Mouse (Mus musculus) neural tube, embryonic 13.5 days (tissue): ENCODE data around the gene Ryr1. TPM values are rescaled to one million over a fixed set of nuclear protein-coding genes. Genes with fewer than 3 reads are reported as not detected.

Experiments used
- ATAC-seq: fragments of 200-750 bp; cut with Nextera tagmentation; 2 replicates; pipeline ENCODE4 v1.8.0; 2017; ENCODE audit warnings: low read depth, mild to moderate bottlenecking, moderate TSS enrichment, moderate library complexity
- H3K27ac ChIP-seq: fragments of 300-500 bp; sonication (generic); replicated peaks from 2 replicates; pipeline ENCODE4 v1.5.1; 2015; ENCODE audit warnings: moderate library complexity, mild to moderate bottlenecking, inconsistent platforms
- H3K27me3 ChIP-seq: fragments of 300-500 bp; sonication (generic); 2 replicates; pipeline ENCODE4 v1.6.1; 2015; ENCODE audit warnings: mild to moderate bottlenecking, inconsistent platforms
- H3K36me3 ChIP-seq: fragments of 300-500 bp; sonication (generic); 2 replicates; pipeline ENCODE4 v1.6.1; 2015; ENCODE audit warnings: mild to moderate bottlenecking, inconsistent platforms
- H3K4me1 ChIP-seq: fragments of 300-500 bp; sonication (generic); replicated peaks from 2 replicates; pipeline ENCODE4 v1.6.1; 2015; ENCODE audit warnings: inconsistent platforms
- H3K4me2 ChIP-seq: fragments of 300-500 bp; sonication (generic); 2 replicates; pipeline ENCODE4 v1.6.1; 2015; ENCODE audit warnings: inconsistent platforms, mild to moderate bottlenecking, moderate library complexity
- H3K4me3 ChIP-seq: fragments of 300-500 bp; sonication (generic); 2 replicates; pipeline ENCODE4 v1.5.1; 2015; ENCODE audit warnings: mild to moderate bottlenecking, inconsistent platforms
- H3K9ac ChIP-seq: fragments of 300-500 bp; sonication (generic); 2 replicates; pipeline ENCODE4 v1.6.1; 2015; ENCODE audit warnings: moderate library complexity, mild to moderate bottlenecking, inconsistent platforms
- H3K9me3 ChIP-seq: fragments of 300-500 bp; sonication (generic); 2 replicates; pipeline ENCODE4 v1.6.1; 2016; ENCODE audit warnings: inconsistent platforms
- WGBS: fragments of 180-500 bp; shearing (Covaris S2); methylation state at CpG from one replicate; pipeline ENCODE4 v1.1.7; 2015; 5-methylcytosine and 5-hydroxymethylcytosine counted together
- polyA plus RNA-seq: library from polyadenylated mRNA; unstranded; fragments of >200 nt; fragmentation: Nextera tagmentation; extraction: Ambion mirVana; gene quantifications from 2 replicates; pipeline ENCODE4 v1.2.1, GENCODE M21; 2015

The Ryr1 gene
- polyA plus RNA-seq, 1 experiment from 2014 or later = 6.3 TPM

DNA sequence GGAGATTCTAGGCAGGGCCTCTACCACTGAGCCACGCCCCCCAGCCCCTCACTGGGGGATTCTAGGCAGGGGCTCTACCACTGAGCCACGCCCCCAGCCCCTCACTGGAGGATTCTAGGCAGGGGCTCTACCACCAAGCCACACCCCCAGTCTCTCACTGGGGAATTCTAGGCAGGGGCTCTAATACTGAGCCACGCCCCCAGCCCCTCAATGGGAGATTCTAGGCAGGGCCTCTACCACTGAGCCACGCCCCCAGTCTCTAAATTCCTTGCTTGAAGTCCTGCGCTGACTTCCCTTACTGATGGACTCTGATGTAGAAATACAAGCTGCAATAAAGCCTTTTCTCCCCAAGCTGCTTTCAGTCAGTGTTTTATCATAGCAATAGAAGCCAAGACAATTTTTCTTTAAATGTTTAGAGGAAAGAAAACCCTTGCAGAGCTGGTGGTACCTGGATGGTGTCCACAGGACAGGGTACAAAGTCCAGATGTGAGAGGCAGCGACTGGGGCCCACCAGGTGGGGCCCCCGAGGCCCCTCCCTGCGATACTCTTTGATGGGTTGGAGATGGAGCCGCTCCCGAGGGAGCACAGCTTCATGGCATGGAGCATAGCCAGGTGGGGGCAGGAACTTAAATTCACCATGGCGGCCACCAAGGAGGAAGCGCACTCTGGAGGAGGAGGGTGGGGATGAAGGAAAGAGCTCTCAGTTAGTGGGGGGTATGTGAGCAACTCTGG, 23.5 kb downstream of the Ryr1 start:
- no peak for ATAC-seq
- 93% methylated on average over 12 of the region's 12 CpGs for WGBS
- no peaks in the 10 kb centered on the region for H3K27me3 ChIP-seq
- H3K4me1 ChIP-seq = no peaks in the 10 kb centered on the region
- no peak overlapping the region for H3K4me2 ChIP-seq
- H3K27ac ChIP-seq = no peak overlapping the region
- H3K9me3 ChIP-seq = no peaks in the 10 kb centered on the region
- no peak overlapping the region for H3K4me3 ChIP-seq
- no peak overlapping the region for H3K9ac ChIP-seq
- no peaks in the 10 kb centered on the region for H3K36me3 ChIP-seq

GRCm38 (mm10) chr7:29097131-29097530, 27.8 kb downstream of the Ryr1 start:
- Histone ChIP-seq H3K36me3 (no peaks in the 10 kb centered on the region), H3K4me3 (no peak overlapping the region), H3K9me3 (no peaks in the 10 kb centered on the region), H3K9ac (no peak overlapping the region), H3K4me2 (no peak overlapping the region), H3K27me3 (no peaks in the 10 kb centered on the region), H3K4me1 (no peaks in the 10 kb centered on the region), H3K27ac (no peak overlapping the region)
- WGBS = 83% methylated on average over 16 of the region's 16 CpGs
- ATAC-seq = no peak

DNA sequence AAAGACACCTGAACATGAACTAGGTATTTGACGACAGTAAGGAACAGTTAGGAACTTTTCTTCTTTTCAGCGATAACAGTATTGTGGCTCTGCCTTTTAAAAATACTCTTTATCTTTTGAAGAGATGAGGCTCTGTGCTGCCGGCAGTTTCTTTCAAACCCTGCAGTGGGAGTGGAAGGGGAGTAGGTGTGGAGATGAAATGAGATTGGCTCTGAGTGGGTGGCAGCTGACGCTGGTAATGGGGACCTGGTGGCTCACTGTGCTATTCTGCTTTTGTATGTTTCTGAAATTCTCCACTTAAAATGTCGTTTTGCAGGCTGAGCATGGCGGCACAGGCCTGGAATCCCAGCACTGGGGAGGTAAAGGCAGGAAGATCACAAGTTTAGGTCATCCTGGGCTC, 36.2 kb downstream of the Ryr1 start:
- Histone ChIP-seq H3K9me3 (no peaks in the 10 kb centered on the region), H3K4me1 (no peaks in the 10 kb centered on the region), H3K27ac (no peak overlapping the region), H3K4me2 (no peak overlapping the region), H3K4me3 (no peak overlapping the region), H3K27me3 (no peaks in the 10 kb centered on the region), H3K9ac (no peak overlapping the region), H3K36me3 (no peaks in the 10 kb centered on the region)
- WGBS = 84% methylated on average over 6 of the region's 6 CpGs
- ATAC-seq = no peak

- 92% methylated on average over 10 of the region's 10 CpGs for WGBS
Measured at GRCm38 (mm10) chr7:29086902-29087301, 38.1 kb downstream of the Ryr1 start.

DNA sequence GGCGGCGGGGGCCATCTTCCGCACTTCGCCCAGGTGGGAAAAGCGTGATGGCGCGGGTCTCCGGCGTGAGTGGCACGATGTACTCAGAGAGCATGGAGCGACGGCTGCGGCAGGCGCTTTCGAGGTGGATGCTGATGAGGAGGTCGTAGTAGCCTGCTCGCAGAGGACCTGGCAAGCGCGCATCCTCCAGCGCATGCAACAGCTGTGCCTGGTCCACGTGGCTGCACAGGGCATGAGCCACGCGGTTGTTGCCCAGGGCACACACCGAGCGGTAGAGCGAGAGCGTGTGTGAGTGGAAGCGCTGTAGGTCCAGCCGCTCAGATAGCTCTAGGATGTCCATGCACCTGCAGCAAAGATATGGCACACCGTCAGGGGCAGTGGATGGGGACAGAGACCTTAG, 39.0 kb downstream of the Ryr1 start:
- Histone ChIP-seq H3K27me3 (no peaks in the 10 kb centered on the region), H3K9me3 (no peaks in the 10 kb centered on the region), H3K9ac (no peak overlapping the region), H3K4me1 (no peaks in the 10 kb centered on the region), H3K36me3 (no peaks in the 10 kb centered on the region), H3K4me2 (no peak overlapping the region), H3K4me3 (no peak overlapping the region), H3K27ac (no peak overlapping the region)
- no peak for ATAC-seq
- 88% methylated on average over 30 of the region's 30 CpGs for WGBS

More at GRCm38 (mm10) chr7:29086902-29087301, 38.1 kb downstream of the Ryr1 start:
- no peaks in the 10 kb centered on the region for H3K4me1 ChIP-seq
- H3K36me3 ChIP-seq = no peaks in the 10 kb centered on the region
- ATAC-seq = no peak
- H3K9me3 ChIP-seq = no peaks in the 10 kb centered on the region
- no peak overlapping the region for H3K4me2 ChIP-seq
- H3K27me3 ChIP-seq = no peaks in the 10 kb centered on the region
- no peak overlapping the region for H3K9ac ChIP-seq
- H3K4me3 ChIP-seq = no peak overlapping the region
- no peak overlapping the region for H3K27ac ChIP-seq

DNA sequence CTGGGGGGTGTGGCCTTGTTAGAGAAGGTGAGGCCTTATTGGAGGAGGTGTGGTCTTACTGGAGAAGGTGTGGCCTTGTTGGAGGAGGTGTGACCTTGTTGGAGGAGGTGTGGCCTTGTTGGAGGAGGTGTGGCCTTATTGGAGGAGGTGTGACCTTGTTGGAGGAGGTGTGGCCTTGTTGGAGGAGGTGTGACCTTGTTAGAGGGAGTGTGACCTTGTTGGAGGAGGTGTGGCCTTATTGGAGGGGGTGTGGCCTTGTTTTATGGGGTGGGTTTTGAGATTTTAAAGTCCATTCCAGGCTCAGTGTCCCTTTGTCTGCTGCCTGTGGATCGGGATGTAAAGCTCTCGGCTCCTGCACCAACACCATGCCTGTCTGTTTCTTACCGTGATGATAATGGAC, 40.6 kb downstream of the Ryr1 start:
- H3K4me3 ChIP-seq = no peak overlapping the region
- no peaks in the 10 kb centered on the region for H3K9me3 ChIP-seq
- no peak overlapping the region for H3K27ac ChIP-seq
- WGBS = 79% methylated on average over 3 of the region's 3 CpGs
- H3K4me2 ChIP-seq = no peak overlapping the region
- no peaks in the 10 kb centered on the region for H3K4me1 ChIP-seq
- no peak overlapping the region for H3K9ac ChIP-seq
- no peak for ATAC-seq
- H3K36me3 ChIP-seq = no peaks in the 10 kb centered on the region
- no peaks in the 10 kb centered on the region for H3K27me3 ChIP-seq

DNA sequence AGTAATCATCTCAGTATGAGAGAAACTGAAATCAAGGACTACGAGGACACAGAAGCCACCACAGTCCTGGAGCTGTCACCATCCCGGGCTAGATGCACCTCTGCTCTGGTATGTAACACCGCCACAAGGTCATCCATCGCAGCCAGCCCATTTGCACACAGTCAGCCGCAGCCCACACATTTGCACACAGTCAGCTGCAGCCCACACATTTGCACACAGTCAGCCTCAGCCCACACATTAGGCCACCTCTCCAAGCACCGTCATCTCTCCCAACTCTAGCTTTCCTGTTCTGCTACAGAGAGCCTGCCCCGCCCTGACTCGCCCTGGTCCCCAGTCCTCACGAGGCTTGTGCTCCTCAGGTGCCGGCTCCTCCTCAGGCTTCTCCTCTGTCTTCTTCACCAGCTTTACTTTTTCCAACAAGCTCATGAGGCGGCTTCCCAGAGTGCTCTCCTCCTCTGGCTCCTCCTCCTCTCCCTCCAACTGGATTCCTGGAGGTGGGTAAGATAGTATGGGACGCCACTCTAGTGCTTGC, 45.5 kb downstream of the Ryr1 start:
- no peak overlapping the region for H3K4me2 ChIP-seq
- no peak overlapping the region for H3K4me3 ChIP-seq
- WGBS = 78% methylated on average over 12 of the region's 12 CpGs
- no peak for ATAC-seq
- H3K27me3 ChIP-seq = peaks cover 9% of the 10 kb centered on the region
- H3K9ac ChIP-seq = no peak overlapping the region
- H3K9me3 ChIP-seq = no peaks in the 10 kb centered on the region
- no peak overlapping the region for H3K27ac ChIP-seq
- H3K4me1 ChIP-seq = no peaks in the 10 kb centered on the region
- no peaks in the 10 kb centered on the region for H3K36me3 ChIP-seq

DNA sequence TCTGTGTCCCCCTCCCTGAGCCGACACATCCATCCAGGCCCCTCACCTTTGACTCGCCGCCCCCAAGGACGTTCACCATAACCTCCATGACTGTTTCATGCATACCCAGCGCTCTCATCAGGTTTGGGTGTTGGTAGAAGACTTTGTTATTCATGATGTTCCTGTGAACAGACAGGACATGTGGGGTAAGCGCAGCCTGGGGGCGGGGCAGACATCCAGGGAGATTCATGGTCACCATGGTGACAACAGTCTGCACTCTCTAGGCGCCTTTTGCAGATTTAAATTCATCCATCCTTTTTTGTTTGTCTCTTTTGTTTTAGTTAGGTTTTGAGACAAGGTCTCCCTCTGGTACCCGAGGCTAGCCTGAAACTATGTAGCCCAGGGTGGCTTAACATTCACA, 48.0 kb downstream of the Ryr1 start:
- Histone ChIP-seq H3K9me3 (no peaks in the 10 kb centered on the region), H3K27ac (no peak overlapping the region), H3K36me3 (no peaks in the 10 kb centered on the region), H3K9ac (no peak overlapping the region), H3K4me3 (no peak overlapping the region), H3K27me3 (peaks cover 28% of the 10 kb centered on the region), H3K4me2 (no peak overlapping the region), H3K4me1 (peaks cover 12% of the 10 kb centered on the region)
- no peak for ATAC-seq
- 69% methylated on average over 9 of the region's 9 CpGs for WGBS

DNA sequence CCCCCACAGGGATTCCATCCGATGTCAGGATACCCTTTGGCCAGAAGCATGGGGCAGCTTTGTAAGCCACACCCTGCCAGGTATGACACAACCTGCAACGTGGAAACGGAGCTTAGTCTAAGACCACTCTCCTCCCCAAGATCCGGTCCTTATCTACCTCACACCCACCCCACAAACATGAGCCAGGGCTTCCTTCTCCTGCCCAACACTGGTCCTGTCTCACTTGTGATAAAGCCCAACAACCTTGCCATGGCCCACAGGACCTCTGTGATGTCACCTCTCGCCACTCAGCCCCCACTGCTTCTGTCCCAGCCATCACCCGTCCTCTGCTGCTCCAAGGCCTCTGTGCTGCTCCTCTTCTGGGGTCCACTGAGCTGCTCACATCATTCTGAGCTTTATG, 49.8 kb downstream of the Ryr1 start:
- H3K9ac ChIP-seq = no peak overlapping the region
- H3K36me3 ChIP-seq = no peaks in the 10 kb centered on the region
- H3K27ac ChIP-seq = no peak overlapping the region
- no peak overlapping the region for H3K4me2 ChIP-seq
- no peak overlapping the region for H3K4me3 ChIP-seq
- no peak for ATAC-seq
- 82% methylated on average over 6 of the region's 6 CpGs for WGBS
- no peaks in the 10 kb centered on the region for H3K9me3 ChIP-seq
- H3K27me3 ChIP-seq = peaks cover 28% of the 10 kb centered on the region
- peaks cover 29% of the 10 kb centered on the region for H3K4me1 ChIP-seq

- Histone ChIP-seq H3K4me3 (peak overlapping the region; percentile 44), H3K4me1 (peaks cover 38% of the 10 kb centered on the region), H3K36me3 (no peaks in the 10 kb centered on the region), H3K9ac (no peak overlapping the region), H3K4me2 (peak overlapping the region; percentile 59), H3K27me3 (peaks cover 48% of the 10 kb centered on the region), H3K27ac (no peak overlapping the region), H3K9me3 (no peaks in the 10 kb centered on the region)
- no peak for ATAC-seq
- WGBS = 42% methylated on average over 11 of the region's 11 CpGs
Measured at GRCm38 (mm10) chr7:29072689-29073088, 52.3 kb downstream of the Ryr1 start.

GRCm38 (mm10) chr7:29071169-29071891, 53.6 kb downstream of the Ryr1 start:
- Histone ChIP-seq H3K27me3 (peaks cover 62% of the 10 kb centered on the region), H3K4me3 (peak overlapping the region; percentile 44), H3K9me3 (no peaks in the 10 kb centered on the region), H3K4me1 (peaks cover 38% of the 10 kb centered on the region), H3K4me2 (peak overlapping the region; percentile 59), H3K36me3 (no peaks in the 10 kb centered on the region), H3K27ac (peak overlapping the region; percentile 84), H3K9ac (peak overlapping the region; percentile 60)
- WGBS = 4% methylated on average over 42 of the region's 42 CpGs
- ATAC-seq = peak; percentile 94

DNA sequence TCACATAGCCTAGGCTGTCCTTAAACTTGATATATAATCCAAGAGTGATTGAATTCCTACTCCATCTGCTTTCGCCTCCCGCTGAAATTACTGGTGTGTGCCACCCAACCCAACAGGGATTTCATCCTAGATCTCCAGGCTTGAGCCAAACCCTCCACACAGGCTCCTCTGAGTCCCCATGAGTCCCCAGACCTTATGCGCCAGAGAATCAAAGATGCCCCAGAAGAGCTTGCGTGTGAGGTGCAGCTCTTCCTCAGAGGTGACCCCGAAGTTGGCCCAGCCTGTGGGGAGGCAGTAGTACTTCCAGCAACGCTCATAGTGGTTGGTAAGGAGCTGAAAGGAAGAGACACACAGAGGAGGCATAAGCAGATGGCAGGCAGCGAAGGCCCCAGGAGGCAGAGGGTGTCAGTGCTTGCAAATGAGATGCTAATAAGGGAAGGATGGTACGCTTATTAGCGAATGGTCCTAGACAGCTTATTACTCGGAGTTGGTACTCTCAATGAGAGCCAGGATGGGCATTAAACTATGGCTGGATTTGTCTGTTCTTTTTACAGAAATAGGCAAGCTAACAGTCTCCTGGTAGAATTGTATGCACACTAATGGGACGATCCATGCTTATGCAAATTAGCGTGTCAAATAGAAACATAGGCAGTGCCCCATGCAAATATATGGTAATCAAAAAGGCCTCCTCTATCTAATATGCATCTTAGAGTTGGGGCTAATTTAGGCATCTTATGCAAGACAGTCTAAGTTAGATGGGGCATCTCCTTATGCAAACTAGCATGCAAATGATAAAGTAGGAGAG, 54.4 kb downstream of the Ryr1 start:
- peaks cover 38% of the 10 kb centered on the region for H3K4me1 ChIP-seq
- H3K4me3 ChIP-seq = 0 out of 2 replicates have a peak overlapping the region, but pooled peaks have one; percentile 6
- H3K27me3 ChIP-seq = peaks cover 65% of the 10 kb centered on the region
- no peaks in the 10 kb centered on the region for H3K36me3 ChIP-seq
- ATAC-seq = peak; percentile 73
- H3K4me2 ChIP-seq = peak overlapping the region; percentile 59
- H3K9ac ChIP-seq = no peak overlapping the region
- no peaks in the 10 kb centered on the region for H3K9me3 ChIP-seq
- 34% methylated on average over 12 of the region's 12 CpGs for WGBS
- H3K27ac ChIP-seq = peak overlapping the region; percentile 84
